Mouse (Mus musculus): ENCODE measurements at regions not wholly inside any gene's neighbourhood (a gene's known extent, or its start where the extent isn't known, plus 50 kb on each side); places are given as distances from the start of the nearest gene placed in this dataset.

DNA sequence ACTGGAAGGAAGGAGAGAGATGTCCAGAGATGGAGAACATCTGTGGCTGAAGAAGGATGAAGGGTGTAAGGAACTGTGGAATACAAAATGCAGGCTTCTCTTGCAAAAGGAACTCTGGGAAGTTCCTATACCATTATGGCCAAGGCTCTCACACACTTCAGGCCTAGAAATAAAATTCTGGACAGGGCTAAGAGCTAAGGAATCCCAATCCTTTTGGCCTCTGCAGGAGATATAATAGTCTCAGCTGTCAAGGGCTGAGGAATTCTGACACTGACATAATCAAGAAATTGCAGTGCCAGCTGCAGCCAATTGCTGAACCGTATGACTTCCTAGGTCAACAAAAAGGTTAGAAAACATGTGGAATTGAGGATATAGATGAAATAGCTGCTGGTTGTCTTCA is 886.2 kb upstream of the Adgrl2 start:
- no peak for TF ChIP-seq CTCF (IDR thresholded peaks at IDR 0.05; ENCODE audit: low read depth)
- TF ChIP-seq EP300 (optimal IDR thresholded peaks at IDR 0.05) = no peak
